Mouse (Mus musculus): ENCODE measurements around the gene Gabrg2. TPM values are rescaled to one million over a fixed set of nuclear protein-coding genes. Genes with fewer than 3 reads are reported as not detected.

The Gabrg2 gene
- polyA plus RNA-seq (2011; ENCODE audit: insufficient read length, low read depth, missing spikeins): not detected in 2 replicates

- Histone ChIP-seq H3K4me1 (ENCODE audit: control insufficient read depth, insufficient read depth, low read length) (no peaks in the 10 kb centered on the region), H3K27ac (ENCODE audit: insufficient read depth, low read length) (no peak within 1 kb of the TSS), H3K4me3 (ENCODE audit: insufficient read depth, low read length) (no peak within 1 kb of the TSS)
- no peak for TF ChIP-seq CTCF (IDR thresholded peaks at IDR 0.05; ENCODE audit: borderline replicate concordance, insufficient read depth, low read length)
- no peak for TF ChIP-seq POLR2A (IDR thresholded peaks at IDR 0.05; ENCODE audit: low read depth, low read length)
Measured at GRCm38 (mm10) chr11:42000190-42001098, at the start of gene Gabrg2. Gene Gabrg2 (minus strand): TSS chr11:42000857.

GRCm38 (mm10) chr11:42048201-42048600, 47.5 kb upstream of the Gabrg2 start:
- Histone ChIP-seq H3K4me3 (ENCODE audit: insufficient read depth, low read length) (no peak overlapping the region), H3K27ac (ENCODE audit: insufficient read depth, low read length) (no peak overlapping the region), H3K4me1 (ENCODE audit: control insufficient read depth, insufficient read depth, low read length) (no peaks in the 10 kb centered on the region)
- no peak for TF ChIP-seq POLR2A (IDR thresholded peaks at IDR 0.05; ENCODE audit: low read depth, low read length)
- TF ChIP-seq CTCF (IDR thresholded peaks at IDR 0.05; ENCODE audit: borderline replicate concordance, insufficient read depth, low read length): no peak

GRCm38 (mm10) chr11:41999468-41999881, 1.2 kb downstream of the Gabrg2 start:
- H3K4me1 ChIP-seq (ENCODE audit: control insufficient read depth, insufficient read depth, low read length): no peaks in the 10 kb centered on the region
- no peak for TF ChIP-seq POLR2A (IDR thresholded peaks at IDR 0.05; ENCODE audit: low read depth, low read length)
- no peak for TF ChIP-seq CTCF (IDR thresholded peaks at IDR 0.05; ENCODE audit: borderline replicate concordance, insufficient read depth, low read length)
- no peak overlapping the region for H3K4me3 ChIP-seq (ENCODE audit: insufficient read depth, low read length)
- H3K27ac ChIP-seq (ENCODE audit: insufficient read depth, low read length): no peak overlapping the region

GRCm38 (mm10) chr11:41980152-41980551, 20.5 kb downstream of the Gabrg2 start:
- Histone ChIP-seq H3K4me1 (ENCODE audit: control insufficient read depth, insufficient read depth, low read length) (no peaks in the 10 kb centered on the region), H3K4me3 (ENCODE audit: insufficient read depth, low read length) (no peak overlapping the region), H3K27ac (ENCODE audit: insufficient read depth, low read length) (no peak overlapping the region)
- TF ChIP-seq CTCF (IDR thresholded peaks at IDR 0.05; ENCODE audit: borderline replicate concordance, insufficient read depth, low read length) (no peak), POLR2A (IDR thresholded peaks at IDR 0.05; ENCODE audit: low read depth, low read length) (no peak)

- no peak for TF ChIP-seq CTCF (IDR thresholded peaks at IDR 0.05; ENCODE audit: borderline replicate concordance, insufficient read depth, low read length)
- TF ChIP-seq POLR2A (IDR thresholded peaks at IDR 0.05; ENCODE audit: low read depth, low read length): no peak
- no peaks in the 10 kb centered on the region for H3K4me1 ChIP-seq (ENCODE audit: control insufficient read depth, insufficient read depth, low read length)
- no peak overlapping the region for H3K27ac ChIP-seq (ENCODE audit: insufficient read depth, low read length)
- no peak overlapping the region for H3K4me3 ChIP-seq (ENCODE audit: insufficient read depth, low read length)
Measured at GRCm38 (mm10) chr11:41968595-41968994, 32.1 kb downstream of the Gabrg2 start.

GRCm38 (mm10) chr11:41962706-41963105, 38.0 kb downstream of the Gabrg2 start:
- no peaks in the 10 kb centered on the region for H3K4me1 ChIP-seq (ENCODE audit: control insufficient read depth, insufficient read depth, low read length)
- TF ChIP-seq POLR2A (IDR thresholded peaks at IDR 0.05; ENCODE audit: low read depth, low read length): no peak
- no peak for TF ChIP-seq CTCF (IDR thresholded peaks at IDR 0.05; ENCODE audit: borderline replicate concordance, insufficient read depth, low read length)
- no peak overlapping the region for H3K4me3 ChIP-seq (ENCODE audit: insufficient read depth, low read length)
- no peak overlapping the region for H3K27ac ChIP-seq (ENCODE audit: insufficient read depth, low read length)

GRCm38 (mm10) chr11:41953550-41953949, 47.1 kb downstream of the Gabrg2 start:
- TF ChIP-seq POLR2A (IDR thresholded peaks at IDR 0.05; ENCODE audit: low read depth, low read length) (no peak), CTCF (IDR thresholded peaks at IDR 0.05; ENCODE audit: borderline replicate concordance, insufficient read depth, low read length) (no peak)
- H3K4me1 ChIP-seq (ENCODE audit: control insufficient read depth, insufficient read depth, low read length): no peaks in the 10 kb centered on the region
- H3K4me3 ChIP-seq (ENCODE audit: insufficient read depth, low read length): no peak overlapping the region
- H3K27ac ChIP-seq (ENCODE audit: insufficient read depth, low read length): no peak overlapping the region

- no peak overlapping the region for H3K27ac ChIP-seq (ENCODE audit: insufficient read depth, low read length)
- H3K4me1 ChIP-seq (ENCODE audit: control insufficient read depth, insufficient read depth, low read length): no peaks in the 10 kb centered on the region
- no peak for TF ChIP-seq POLR2A (IDR thresholded peaks at IDR 0.05; ENCODE audit: low read depth, low read length)
- no peak for TF ChIP-seq CTCF (IDR thresholded peaks at IDR 0.05; ENCODE audit: borderline replicate concordance, insufficient read depth, low read length)
- H3K4me3 ChIP-seq (ENCODE audit: insufficient read depth, low read length): no peak overlapping the region
Measured at GRCm38 (mm10) chr11:41951898-41952297, 48.8 kb downstream of the Gabrg2 start.

GRCm38 (mm10) chr11:41945471-41945870, 55.2 kb downstream of the Gabrg2 start:
- no peak for TF ChIP-seq CTCF (IDR thresholded peaks at IDR 0.05; ENCODE audit: borderline replicate concordance, insufficient read depth, low read length)
- no peak for TF ChIP-seq POLR2A (IDR thresholded peaks at IDR 0.05; ENCODE audit: low read depth, low read length)
- Histone ChIP-seq H3K4me1 (ENCODE audit: control insufficient read depth, insufficient read depth, low read length) (no peaks in the 10 kb centered on the region), H3K27ac (ENCODE audit: insufficient read depth, low read length) (no peak overlapping the region)

GRCm38 (mm10) chr11:41937979-41938378, 62.7 kb downstream of the Gabrg2 start:
- H3K27ac ChIP-seq (ENCODE audit: insufficient read depth, low read length): no peak overlapping the region
- no peak for TF ChIP-seq POLR2A (IDR thresholded peaks at IDR 0.05; ENCODE audit: low read depth, low read length)
- no peak for TF ChIP-seq CTCF (IDR thresholded peaks at IDR 0.05; ENCODE audit: borderline replicate concordance, insufficient read depth, low read length)
- H3K4me3 ChIP-seq (ENCODE audit: insufficient read depth, low read length): no peak overlapping the region
- no peaks in the 10 kb centered on the region for H3K4me1 ChIP-seq (ENCODE audit: control insufficient read depth, insufficient read depth, low read length)

More at GRCm38 (mm10) chr11:41945471-41945870, 55.2 kb downstream of the Gabrg2 start:
- no peak overlapping the region for H3K4me3 ChIP-seq (ENCODE audit: insufficient read depth, low read length)
